Mouse (Mus musculus) kidney, postnatal 0 days (tissue): ENCODE measurements around the gene Zbtb40. TPM values are rescaled to one million over a fixed set of nuclear protein-coding genes. Genes with fewer than 3 reads are reported as not detected.
A peak's percentile ranks its signal among the peaks of the same experiment; 100 is the strongest.

Experiments
- ATAC-seq: fragments of 200-750 bp; cut with Nextera tagmentation; replicated peaks from 2 replicates; pipeline ENCODE4 v1.8.0; 2017; ENCODE audit warnings: low read depth, moderate number of reproducible peaks, moderate TSS enrichment, moderate library complexity; ENCODE audit not compliant: low FRiP score
- DNase-seq: peaks from one replicate; pipeline ENCODE4 v3.0.0-alpha.2; 2016; ENCODE audit warnings: low spot score
- H3K27ac ChIP-seq: fragments of 300-500 bp; sonication (generic); 2 replicates; pipeline ENCODE4 v1.5.1; 2014; ENCODE audit warnings: mild to moderate bottlenecking
- H3K27me3 ChIP-seq: fragments of 300-500 bp; sonication (generic); 2 replicates; pipeline ENCODE4 v1.6.1; 2014; ENCODE audit warnings: low read length, mixed read lengths; ENCODE audit not compliant: insufficient read depth
- H3K36me3 ChIP-seq: fragments of 300-500 bp; sonication (generic); 2 replicates; pipeline ENCODE4 v1.6.1; 2014; ENCODE audit warnings: low read length, mixed read lengths; ENCODE audit not compliant: insufficient read depth
- H3K4me1 ChIP-seq: fragments of 300-500 bp; sonication (generic); replicated peaks from 2 replicates; pipeline ENCODE4 v1.6.1; 2014; ENCODE audit warnings: antibody characterized with exemption, low read length, mixed read lengths; ENCODE audit not compliant: insufficient read depth
- H3K4me2 ChIP-seq: fragments of 300-500 bp; sonication (generic); 2 replicates; pipeline ENCODE4 v1.6.1; 2014; ENCODE audit warnings: mild to moderate bottlenecking, low read length, moderate library complexity, mixed read lengths
- H3K4me3 ChIP-seq: fragments of 300-500 bp; sonication (generic); replicated peaks from 2 replicates; pipeline ENCODE4 v1.5.1; 2014; ENCODE audit warnings: low read depth, low read length
- H3K9ac ChIP-seq: fragments of 300-500 bp; sonication (generic); 2 replicates; pipeline ENCODE4 v1.6.1; 2014; ENCODE audit warnings: low read depth, low read length
- H3K9me3 ChIP-seq: fragments of 300-500 bp; sonication (generic); replicated peaks from 2 replicates; pipeline ENCODE4 v1.6.1; 2016; ENCODE audit warnings: low read length, inconsistent platforms, mixed read lengths
- CTCF ChIP-seq: IDR thresholded peaks from 2 replicates; pipeline ENCODE4 v1.5.1; 2016; ENCODE audit warnings: antibody characterized with exemption, low read depth, mild to moderate bottlenecking, moderate library complexity
- WGBS: fragments of 180-500 bp; shearing (Covaris S2); extraction: QIAGEN DNeasy Blood & Tissue Kit; methylation state at CpG from one replicate; pipeline ENCODE4 v1.1.7; 2014; 5-methylcytosine and 5-hydroxymethylcytosine counted together
- polyA plus RNA-seq: library from polyadenylated mRNA; unstranded; fragments of >200 nt; fragmentation: Nextera tagmentation; extraction: Ambion mirVana; gene quantifications from 2 replicates; pipeline ENCODE4 v1.2.1, GENCODE M21; 2015

Zbtb40 gene
- polyA plus RNA-seq, 1 experiment from 2014 or later = 1.8 TPM

DNA sequence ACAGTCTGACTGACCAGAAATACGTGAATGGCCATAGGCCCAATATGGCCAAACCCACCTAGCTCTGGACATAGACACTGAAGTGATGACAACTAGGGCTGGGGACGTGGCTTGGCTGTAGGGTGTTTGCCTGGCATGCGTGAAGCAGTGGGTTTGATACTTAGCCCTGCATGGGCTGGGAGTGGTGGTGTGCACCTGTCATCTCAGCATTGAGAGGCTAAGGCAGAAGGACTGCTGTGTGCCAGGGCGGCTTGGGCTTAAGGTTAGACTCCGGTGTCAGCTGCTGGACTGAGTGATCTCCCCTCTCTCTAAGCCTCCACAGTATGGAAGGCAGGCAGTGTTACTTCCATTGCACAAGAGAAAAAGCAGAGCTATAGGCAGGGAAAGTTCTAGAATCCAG, 110.7 kb downstream of the Zbtb40 start:
- no peak overlapping the region for H3K4me2 ChIP-seq
- no peak for ATAC-seq
- no peaks in the 10 kb centered on the region for H3K36me3 ChIP-seq
- no peak for DNase-seq
- H3K27ac ChIP-seq = no peak overlapping the region
- H3K4me1 ChIP-seq = no peaks in the 10 kb centered on the region
- no peak for TF ChIP-seq CTCF
- 86% methylated on average over 5 of the region's 5 CpGs for WGBS
- H3K9ac ChIP-seq = no peak overlapping the region
- H3K4me3 ChIP-seq = no peak overlapping the region
- H3K9me3 ChIP-seq = no peaks in the 10 kb centered on the region
- H3K27me3 ChIP-seq = no peaks in the 10 kb centered on the region

- ATAC-seq (no peak), DNase-seq (no peak)
- Histone ChIP-seq H3K4me3 (no peak overlapping the region), H3K27me3 (no peaks in the 10 kb centered on the region), H3K9ac (no peak overlapping the region), H3K4me2 (no peak overlapping the region), H3K4me1 (no peaks in the 10 kb centered on the region), H3K27ac (no peak overlapping the region), H3K36me3 (no peaks in the 10 kb centered on the region), H3K9me3 (no peaks in the 10 kb centered on the region)
- no peak for TF ChIP-seq CTCF
- WGBS = 72% methylated on average over 4 of the region's 4 CpGs
Measured at GRCm38 (mm10) chr4:136937344-136937743, 111.3 kb downstream of the Zbtb40 start.

GRCm38 (mm10) chr4:136934746-136935613, 113.6 kb downstream of the Zbtb40 start:
- Histone ChIP-seq H3K4me3 (no peak overlapping the region), H3K36me3 (no peaks in the 10 kb centered on the region), H3K4me2 (no peak overlapping the region), H3K27me3 (no peaks in the 10 kb centered on the region), H3K9ac (no peak overlapping the region), H3K4me1 (no peaks in the 10 kb centered on the region), H3K9me3 (no peaks in the 10 kb centered on the region), H3K27ac (no peak overlapping the region)
- TF ChIP-seq CTCF = no peak
- 48% methylated on average over 18 of the region's 18 CpGs for WGBS
- DNase-seq (peak; percentile 33), ATAC-seq (no peak)

GRCm38 (mm10) chr4:136930474-136930873, 118.1 kb downstream of the Zbtb40 start:
- TF ChIP-seq CTCF = no peak
- ATAC-seq (no peak), DNase-seq (no peak)
- H3K9me3 ChIP-seq = no peaks in the 10 kb centered on the region
- WGBS = 84% methylated on average over 8 of the region's 8 CpGs
- no peak overlapping the region for H3K4me3 ChIP-seq
- no peaks in the 10 kb centered on the region for H3K36me3 ChIP-seq
- H3K4me2 ChIP-seq = no peak overlapping the region
- H3K27me3 ChIP-seq = peaks cover 6% of the 10 kb centered on the region; the same call in 1 of the 2 replicates
- no peak overlapping the region for H3K9ac ChIP-seq
- H3K4me1 ChIP-seq = no peaks in the 10 kb centered on the region
- H3K27ac ChIP-seq = no peak overlapping the region

Other genes starting within 250 kb of the Zbtb40 start
- gene Ephb2, start 212.8 kb downstream of the Zbtb40 start, polyA plus RNA-seq = 4.5 and 4.6 TPM in 2 replicates
- gene C1qb, start 162.6 kb downstream of the Zbtb40 start, polyA plus RNA-seq = 54.4 and 69.0 TPM in 2 replicates
- 27.2 and 34.6 TPM in 2 replicates for gene C1qc, start 155.7 kb downstream of the Zbtb40 start, polyA plus RNA-seq
- 30.2 and 35.8 TPM in 2 replicates for gene C1qa, start 150.0 kb downstream of the Zbtb40 start, polyA plus RNA-seq
- 0.24 and 0.63 TPM in 2 replicates for gene Epha8, start 92.0 kb downstream of the Zbtb40 start, polyA plus RNA-seq
- gene Wnt4, start 228.7 kb upstream of the Zbtb40 start, polyA plus RNA-seq = 17.5 and 26.5 TPM in 2 replicates